Mouse (Mus musculus) G1E (cell line): ENCODE results near the gene Helz. TPM values are rescaled to one million over a fixed set of nuclear protein-coding genes. Genes with fewer than 3 reads are reported as not detected.

Experiments used
- ATAC-seq: 2 replicates; pipeline ENCODE4 v1.8.0; 2016; ENCODE audit warnings: mild to moderate bottlenecking; ENCODE audit not compliant: insufficient number of reproducible peaks, poor library complexity, low FRiP score, severe bottlenecking; ENCODE audit errors: extremely low read depth
- DNase-seq: peaks from one replicate; pipeline ENCODE4 v3.0.0; 2012; ENCODE audit warnings: low spot score
- H3K27me3 ChIP-seq: 2 replicates; pipeline ENCODE4 v1.6.1; 2012; ENCODE audit warnings: mild to moderate bottlenecking, low read length, inconsistent platforms; ENCODE audit not compliant: insufficient read depth
- H3K36me3 ChIP-seq: replicated peaks from 2 replicates; pipeline ENCODE3; 2012; ENCODE audit warnings: mild to moderate bottlenecking, inconsistent platforms
- H3K4me1 ChIP-seq: 2 replicates; pipeline ENCODE4 v1.6.1; 2012; ENCODE audit warnings: low read depth, low read length, inconsistent platforms, mixed read lengths; ENCODE audit not compliant: insufficient read depth
- H3K4me3 ChIP-seq: 2 replicates; pipeline ENCODE4 v1.5.1; 2012; ENCODE audit warnings: low read depth, mild to moderate bottlenecking, inconsistent platforms, low read length, moderate library complexity, mixed read lengths
- H3K9me3 ChIP-seq: replicated peaks from 2 replicates; pipeline ENCODE4 v1.6.1; 2012; ENCODE audit warnings: inconsistent platforms
- CTCF ChIP-seq: IDR thresholded peaks from 2 replicates; pipeline ENCODE4 v1.5.1; 2012; ENCODE audit warnings: low read depth, low read length, inconsistent platforms, mixed read lengths
- GATA1 ChIP-seq: IDR thresholded peaks from 2 replicates; pipeline ENCODE4 v1.6.1; 2012; ENCODE audit warnings: borderline replicate concordance, low read length, inconsistent platforms, mixed read lengths
- GATA2 ChIP-seq: IDR thresholded peaks from 2 replicates; pipeline ENCODE4 v1.6.1; 2012; ENCODE audit warnings: low read depth, low read length, inconsistent platforms, borderline replicate concordance
- POLR2AphosphoS5 ChIP-seq: IDR thresholded peaks from 2 replicates; pipeline ENCODE4 v1.6.1; 2012; ENCODE audit warnings: low read depth, low read length, inconsistent platforms; ENCODE audit not compliant: insufficient replicate concordance
- TAL1 ChIP-seq: conservative IDR thresholded peaks from 2 replicates; pipeline ENCODE4 v1.6.1; 2012; ENCODE audit warnings: low read depth, low read length, inconsistent platforms, mixed read lengths
- polyA plus RNA-seq: library from polyadenylated mRNA; stranded (reverse); fragments of >175 nt; gene quantifications from 2 replicates; pipeline ENCODE4 v1.2.3, GENCODE M21; 2012
- total RNA-seq, 2 experiments: library from RNA; stranded (forward) in 1 of 2; stranded (reverse) in 1 of 2; fragments of 200-1000 nt in 1 of 2; fragments of >200 nt in 1 of 2; fragmentation: Nextera tagmentation in 1 of 2; gene quantifications; 2 replicates each; pipeline ENCODE4 v1.2.3; 2014 to 2017

Helz gene
- total and polyA plus RNA-seq, 3 experiments, result 23.8 to 97.3 (median 63.5) TPM

DNA sequence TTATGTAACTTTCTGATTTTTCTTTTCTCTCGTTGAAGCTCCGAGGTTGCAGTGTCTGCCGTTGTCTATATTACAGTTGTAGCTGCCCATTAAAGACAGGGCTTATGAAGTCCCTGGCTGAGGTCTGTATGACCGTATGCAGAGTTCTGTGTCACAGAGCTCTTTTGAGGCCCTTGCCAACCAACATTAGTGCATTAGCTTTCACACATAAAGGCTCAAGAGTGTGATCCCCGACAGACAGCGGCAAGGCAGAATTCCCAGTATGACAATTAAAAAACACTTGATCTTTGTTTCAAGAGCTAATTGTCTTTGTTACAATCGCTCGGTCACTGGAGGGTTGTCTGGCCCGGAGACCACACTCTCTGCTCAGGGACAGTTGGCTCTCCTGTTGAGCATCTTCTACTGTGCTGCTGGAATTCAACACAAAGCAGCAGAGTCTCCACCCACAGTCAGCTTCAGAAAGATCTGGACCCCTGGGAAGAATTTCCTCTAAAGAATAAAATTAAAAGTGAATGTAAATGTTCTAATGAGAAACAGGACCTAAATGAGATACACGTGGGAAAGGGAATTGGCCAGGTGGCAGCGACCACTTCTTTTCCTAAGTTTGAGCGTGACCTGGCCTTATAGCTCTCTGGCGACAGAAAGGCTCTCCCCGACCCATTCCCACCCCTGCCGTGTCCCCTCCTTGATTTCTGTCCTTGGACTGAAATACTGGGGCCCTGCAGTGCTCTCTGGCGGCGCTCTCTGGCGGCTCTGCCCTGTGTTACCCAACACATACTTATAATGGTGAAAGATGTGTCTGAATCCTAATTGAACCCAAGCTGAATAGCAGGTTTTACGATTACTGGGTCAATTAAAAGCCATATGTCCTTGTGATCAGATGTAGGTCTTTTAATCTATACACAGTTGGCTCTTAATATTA lies 136.1 kb downstream of the Helz start:
- H3K9me3 ChIP-seq, result peaks cover 6% of the 10 kb centered on the region
- no peak overlapping the region; the same call in 1 of the 2 replicates for H3K4me3 ChIP-seq
- H3K36me3 ChIP-seq, result peaks cover 51% of the 10 kb centered on the region
- no peaks in the 10 kb centered on the region for H3K27me3 ChIP-seq
- DNase-seq (peak; percentile 20), ATAC-seq (no peak)
- peaks cover 63% of the 10 kb centered on the region for H3K4me1 ChIP-seq
- TF ChIP-seq GATA1, result no peak
- no peak for TF ChIP-seq TAL1
- no peak for TF ChIP-seq GATA2
- no peak for TF ChIP-seq POLR2AphosphoS5

- peaks cover 6% of the 10 kb centered on the region for H3K9me3 ChIP-seq
- DNase-seq, result no peak
These were observed 138.6 kb downstream of the Helz start for GRCm38 (mm10) chr11:107686290-107686689.

GRCm38 (mm10) chr11:107688480-107688879 lies 140.8 kb downstream of the Helz start:
- Histone ChIP-seq H3K27me3 (no peaks in the 10 kb centered on the region), H3K4me1 (peaks cover 56% of the 10 kb centered on the region), H3K36me3 (peaks cover 52% of the 10 kb centered on the region), H3K9me3 (peaks cover 6% of the 10 kb centered on the region), H3K4me3 (no peak overlapping the region)
- no peak for TF ChIP-seq TAL1
- TF ChIP-seq POLR2AphosphoS5, result no peak
- TF ChIP-seq GATA2, result no peak
- no peak for TF ChIP-seq CTCF
- no peak for TF ChIP-seq GATA1
- no peak for DNase-seq
- no peak for ATAC-seq

More at GRCm38 (mm10) chr11:107686290-107686689, 138.6 kb downstream of the Helz start:
- Histone ChIP-seq H3K4me1 (peaks cover 62% of the 10 kb centered on the region), H3K4me3 (no peak overlapping the region; the same call in 1 of the 2 replicates), H3K27me3 (no peaks in the 10 kb centered on the region), H3K36me3 (peaks cover 51% of the 10 kb centered on the region)
- no peak for TF ChIP-seq GATA1
- TF ChIP-seq TAL1, result no peak
- TF ChIP-seq POLR2AphosphoS5, result no peak
- no peak for TF ChIP-seq CTCF
- no peak for TF ChIP-seq GATA2
- no peak for ATAC-seq

- Histone ChIP-seq H3K4me1 (peaks cover 60% of the 10 kb centered on the region), H3K36me3 (peaks cover 25% of the 10 kb centered on the region), H3K9me3 (peaks cover under 1% of the 10 kb centered on the region), H3K4me3 (no peak overlapping the region), H3K27me3 (no peaks in the 10 kb centered on the region)
- DNase-seq, result no peak
- TF ChIP-seq GATA1, result no peak
- no peak for TF ChIP-seq CTCF
- no peak for TF ChIP-seq TAL1
- TF ChIP-seq GATA2, result no peak
- no peak for TF ChIP-seq POLR2AphosphoS5
- ATAC-seq, result no peak
These were observed 143.8 kb downstream of the Helz start for GRCm38 (mm10) chr11:107691569-107691968.

DNA sequence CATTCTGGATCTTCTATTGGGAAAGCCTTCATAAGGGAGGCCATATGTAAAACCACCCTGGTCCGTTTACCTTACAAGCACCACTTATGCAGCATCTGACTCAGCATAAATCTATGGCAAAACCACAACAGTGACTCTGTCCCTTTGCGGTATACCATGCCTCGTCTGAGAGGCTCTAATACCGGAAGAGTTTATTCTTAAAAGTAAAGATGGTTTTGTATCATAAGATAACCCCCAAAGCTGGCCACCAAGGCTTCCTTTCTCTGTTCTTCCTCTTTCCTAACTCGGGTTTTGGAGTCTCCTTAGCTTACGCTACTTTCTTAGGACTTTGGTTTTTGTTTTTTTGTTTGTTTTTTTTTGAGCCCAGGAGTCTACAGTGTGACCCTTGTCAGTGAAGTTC lies 145.6 kb downstream of the Helz start:
- DNase-seq, result peak; percentile 64
- 0 out of 2 replicates have a peak, but pooled peaks have one; percentile 9 for TF ChIP-seq TAL1
- no peak for TF ChIP-seq GATA1
- H3K9me3 ChIP-seq, result peaks cover 4% of the 10 kb centered on the region; the same call in 1 of the 2 replicates
- H3K4me1 ChIP-seq, result peaks cover 56% of the 10 kb centered on the region
- no peaks in the 10 kb centered on the region for H3K27me3 ChIP-seq
- peak; percentile 97 for ATAC-seq
- no peak overlapping the region for H3K4me3 ChIP-seq
- H3K36me3 ChIP-seq, result peaks cover 14% of the 10 kb centered on the region

- H3K4me1 ChIP-seq, result peaks cover 33% of the 10 kb centered on the region
- H3K27me3 ChIP-seq, result peaks cover 18% of the 10 kb centered on the region
- peaks cover 4% of the 10 kb centered on the region; the same call in 1 of the 2 replicates for H3K9me3 ChIP-seq
- DNase-seq (no peak), ATAC-seq (no peak)
- H3K4me3 ChIP-seq, result no peak overlapping the region
- no peak for TF ChIP-seq GATA2
- H3K36me3 ChIP-seq, result no peaks in the 10 kb centered on the region
These were observed 152.2 kb downstream of the Helz start for GRCm38 (mm10) chr11:107699967-107700366.
